Mouse (Mus musculus): Measurements from ENCODE around the gene Gns. TPM values are rescaled to one million over a fixed set of nuclear protein-coding genes. Genes with fewer than 3 reads are reported as not detected.

Gene Gns
- polyA plus RNA-seq (2012; rRNA removed), result 250 and 390 TPM in 2 replicates

DNA sequence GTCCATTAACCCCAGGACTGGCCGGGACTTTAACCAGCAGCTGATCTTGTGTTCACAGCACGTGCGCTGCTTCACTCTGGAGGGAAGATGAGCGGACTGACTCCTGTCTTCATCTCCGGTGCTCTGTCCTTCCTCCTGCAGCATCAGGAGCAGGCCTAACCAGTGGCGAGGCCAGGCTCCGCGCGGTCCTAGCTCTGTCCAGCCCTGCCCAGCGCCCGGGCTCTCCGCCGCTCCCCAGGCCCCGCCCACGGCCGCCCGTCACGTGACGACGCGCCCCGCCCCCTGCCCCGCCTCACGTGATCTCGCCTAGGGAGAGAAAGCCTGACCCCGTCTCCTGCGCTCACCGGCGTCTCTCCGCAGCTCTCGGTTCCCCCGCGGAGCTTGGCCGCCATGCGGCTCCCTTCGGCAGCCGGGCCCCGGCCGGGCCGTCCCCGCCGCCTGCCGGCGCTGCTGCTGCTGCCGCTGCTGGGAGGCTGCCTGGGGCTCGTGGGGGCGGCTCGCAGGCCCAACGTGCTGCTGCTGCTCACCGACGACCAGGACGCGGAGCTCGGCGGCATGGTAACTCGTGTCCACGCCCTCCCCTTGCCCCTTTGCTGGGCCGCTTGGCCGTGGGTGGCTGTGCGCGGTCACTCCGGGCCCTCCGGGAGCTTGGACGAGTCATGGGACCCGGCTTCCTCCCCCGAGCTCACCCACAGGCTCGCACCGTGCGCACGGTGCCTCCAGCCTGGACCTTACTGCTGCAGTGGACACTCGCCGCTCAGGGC lies at the start of gene Gns:
Gns (plus strand) TSS at position 290 of the 764 bp plus-strand sequence.

DNA sequence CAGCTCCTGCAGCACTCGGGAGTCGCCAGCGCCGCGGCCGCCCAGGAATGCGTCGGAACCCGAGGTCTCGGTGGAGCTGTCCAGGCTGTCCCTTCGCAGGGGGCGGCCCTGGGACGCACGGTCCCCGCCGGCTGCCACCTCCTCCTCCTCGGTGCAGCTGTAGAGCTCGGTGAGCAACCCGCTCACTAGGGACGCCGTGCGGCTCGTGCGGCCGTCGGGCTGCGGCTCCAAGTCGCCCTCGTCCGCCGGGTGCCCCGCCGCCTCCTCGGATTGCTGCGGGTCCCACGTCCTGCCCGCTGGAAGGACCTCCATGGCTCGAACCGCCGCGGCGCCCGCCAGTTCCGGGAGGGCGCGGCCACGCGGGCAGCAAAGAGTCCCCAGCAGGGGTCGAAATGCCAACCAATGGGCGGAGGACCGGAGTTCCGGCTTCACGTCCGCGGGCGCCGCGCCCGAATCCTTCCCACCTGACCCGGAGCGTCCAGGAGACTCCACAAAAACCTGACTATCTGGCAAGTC lies 13.8 kb upstream of the Gns start, which contains the start of gene Tbc1d30:
Tbc1d30 (minus strand) TSS at position 213 of the 516 bp plus-strand sequence.

Other genes starting within 250 kb of the Gns start
- gene Tbc1d30, start 13.8 kb upstream of the Gns start, polyA plus RNA-seq (2012; rRNA removed), result 3.1 and 3.3 TPM in 2 replicates
- gene Rassf3, start 111.3 kb downstream of the Gns start, polyA plus RNA-seq (2012; rRNA removed), result 28.0 and 33.2 TPM in 2 replicates
- gene Tbk1, start 221.7 kb downstream of the Gns start, polyA plus RNA-seq (2012; rRNA removed), result 5.7 and 7.2 TPM in 2 replicates